Mouse (Mus musculus): ENCODE data around the gene Ift27.

DNA sequence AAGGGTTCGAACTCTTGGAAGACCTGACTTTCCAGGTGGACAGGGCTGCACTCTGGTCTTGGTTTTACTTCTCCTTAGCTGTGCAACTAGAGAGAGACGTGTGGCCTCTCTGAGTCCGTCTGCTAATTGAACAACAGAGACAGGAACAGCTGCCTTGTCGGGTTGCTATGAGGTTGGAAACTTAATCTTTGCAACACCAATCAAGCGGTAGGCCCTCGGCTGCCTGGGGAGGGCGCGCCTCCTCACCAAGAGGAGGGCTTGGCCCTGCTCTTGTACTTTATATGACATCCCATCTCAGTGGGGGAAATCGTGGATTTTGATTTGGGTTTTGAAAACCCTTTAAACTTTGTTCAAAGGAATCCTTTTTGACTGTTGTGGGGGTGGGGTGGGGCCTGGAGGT lies 12.0 kb downstream of the Ift27 start:
- TF ChIP-seq CTCF (IDR thresholded peaks at IDR 0.05; ENCODE audit: borderline replicate concordance, insufficient read depth, low read depth, low read length), result no peak
- no peak for TF ChIP-seq POLR2A (IDR thresholded peaks at IDR 0.05; ENCODE audit: borderline replicate concordance, insufficient read depth, low read length)
